ENCODE assay signal across 20 mouse cellular contexts in the genomic region with DNA sequence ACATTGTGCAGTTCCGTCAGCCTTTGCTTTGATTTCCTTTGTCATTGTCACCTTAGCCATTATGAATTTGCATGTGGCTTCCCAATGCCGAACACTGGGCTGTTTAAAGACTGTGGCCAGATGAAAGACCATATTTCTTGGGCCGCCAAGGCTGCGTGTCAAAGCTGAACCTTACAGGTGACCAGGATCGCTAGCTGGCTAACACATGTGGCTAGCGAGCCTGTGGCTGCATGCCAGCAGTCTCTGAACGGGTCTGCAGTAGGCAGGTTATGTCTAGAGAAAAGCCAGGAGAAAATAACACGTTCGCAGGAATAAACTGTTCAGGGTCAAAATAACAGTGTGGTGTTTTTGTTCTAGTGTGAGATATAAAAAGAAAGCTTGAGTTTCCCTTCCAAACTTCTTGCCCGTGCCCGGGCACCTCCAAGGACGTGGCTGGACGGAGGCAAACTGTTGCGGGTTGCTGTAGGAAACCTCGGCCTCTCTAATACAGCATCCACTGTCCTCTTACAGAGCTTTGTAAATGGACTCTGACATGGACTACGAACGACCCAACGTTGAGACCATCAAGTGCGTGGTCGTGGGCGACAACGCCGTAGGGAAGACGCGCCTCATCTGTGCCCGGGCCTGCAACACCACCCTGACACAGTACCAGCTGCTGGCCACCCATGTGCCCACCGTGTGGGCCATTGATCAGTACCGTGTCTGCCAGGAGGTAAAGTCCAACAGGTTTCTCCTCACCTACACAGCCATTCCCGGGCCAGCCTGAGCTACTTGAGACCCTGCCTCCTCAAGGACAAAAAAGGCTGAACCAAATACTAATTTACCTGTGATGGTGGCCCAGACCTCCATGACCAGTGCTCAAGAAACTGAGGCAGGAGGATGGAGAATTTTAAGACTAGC. TPM values are rescaled to one million over a fixed set of nuclear protein-coding genes. Genes with fewer than 3 reads are reported as not detected.
A peak's percentile ranks its signal among the peaks of the same experiment; 100 is the strongest.
DNase-seq lines count a peak whose midpoint lies in the region; ATAC-seq and TF ChIP-seq lines count a peak whose summit lies in the region.
"Had no signal": no experiment of that assay in that cellular context is flagged by ENCODE, and none has a peak within 500 bp of the region (broad histone marks: within the 10 kb centered on the region; RNA-seq: fewer than 3 reads in every experiment).

No protein-coding gene starts in this region.

- TF ChIP-seq CTCF in testis, adult 2 months (IDR thresholded peaks at IDR 0.05; ENCODE audit: control insufficient read depth, insufficient read depth, insufficient replicate concordance, low read depth, low read length): no peak

- H3K4me1 ChIP-seq in kidney, embryonic 14.5 days (ENCODE audit: control insufficient read depth, insufficient read depth, low read length): peaks cover 13% of the 10 kb centered on the region
- H3K4me1 ChIP-seq in testis, adult 2 months (ENCODE audit: control insufficient read depth, insufficient read depth, low read length): peaks cover 18% of the 10 kb centered on the region

- peak; percentile 69 for DNase-seq in kidney, adult 18-20 months
- no peak for DNase-seq in testis, postnatal 14 days (ENCODE audit: low spot score)
- peak; percentile 75 to 83 for DNase-seq in kidney, postnatal 36 days
- no peak for DNase-seq in urinary bladder, postnatal 4 days (ENCODE audit: low spot score in 2 of 2)
- no peak for DNase-seq in embryo, embryonic 10.5 days (ENCODE audit: low spot score)
- DNase-seq: B cell, adult 2 months; cerebellum, adult 8-10 months; gastrocnemius, postnatal 14 days; heart, postnatal 10 days; lung, postnatal 10 days; retina, postnatal 1 day; right cerebral cortex, postnatal 4 days; thymus, adult 18-20 months; thymus, postnatal 4 days had no signal

- peaks cover 9% of the 10 kb centered on the region; the same call in 1 of the 2 replicates for H3K36me3 ChIP-seq in kidney, embryonic 14.5 days (ENCODE audit: control insufficient read depth, insufficient read depth, low read length)
- H3K36me3 ChIP-seq in testis, adult 2 months (ENCODE audit: control insufficient read depth, insufficient read depth, low read length): no peaks in the 10 kb centered on the region

- H3K4me3 ChIP-seq in kidney, embryonic 14.5 days (ENCODE audit: low read length): no peak overlapping the region
- peak overlapping the region; percentile 0; the same call in 1 of the 2 replicates for H3K4me3 ChIP-seq in testis, adult 2 months (ENCODE audit: control insufficient read depth, low read depth, low read length)
- H3K4me3 ChIP-seq: forebrain, embryonic 12.5 days; liver, embryonic 15.5 days; midbrain, embryonic 13.5 days had no signal

- H3K9me3 ChIP-seq in kidney, embryonic 14.5 days (ENCODE audit: control insufficient read depth, low read length): no peaks in the 10 kb centered on the region
- H3K9me3 ChIP-seq: liver, embryonic 15.5 days; midbrain, embryonic 13.5 days had no signal

- no peak for TF ChIP-seq POLR2A in testis, adult 2 months (IDR thresholded peaks at IDR 0.05; ENCODE audit: control insufficient read depth, low read depth, low read length)

- no peak overlapping the region for H3K4me2 ChIP-seq in kidney, embryonic 14.5 days (replicated peaks; ENCODE audit: low read depth, low read length)
- H3K4me2 ChIP-seq: forebrain, embryonic 12.5 days; heart, embryonic 11.5 days; liver, embryonic 15.5 days; midbrain, embryonic 13.5 days had no signal

- no peak overlapping the region for H3K9ac ChIP-seq in kidney, embryonic 14.5 days (ENCODE audit: low read depth, low read length)
- H3K9ac ChIP-seq: forebrain, embryonic 12.5 days; liver, embryonic 15.5 days; midbrain, embryonic 13.5 days had no signal

- H3K27ac ChIP-seq in kidney, embryonic 14.5 days (ENCODE audit: low read depth, low read length): no peak overlapping the region
- peak overlapping the region; percentile 51 for H3K27ac ChIP-seq in testis, adult 2 months (ENCODE audit: control insufficient read depth, insufficient read depth, low read depth, low read length)
- H3K27ac ChIP-seq: forebrain, embryonic 12.5 days; liver, embryonic 15.5 days; midbrain, embryonic 13.5 days had no signal

- no peak for ATAC-seq in kidney, embryonic 14.5 days (ENCODE audit: low FRiP score, low TSS enrichment)
- ATAC-seq: midbrain, embryonic 13.5 days had no signal

- WGBS in kidney, embryonic 14.5 days: 83% methylated on average over 29 of the region's 29 CpGs

- no peaks in the 10 kb centered on the region for H3K27me3 ChIP-seq in kidney, embryonic 14.5 days (ENCODE audit: control insufficient read depth, insufficient read depth, low read length)
- H3K27me3 ChIP-seq in testis, adult 2 months (ENCODE audit: control insufficient read depth, insufficient read depth, low read length): no peaks in the 10 kb centered on the region
- H3K27me3 ChIP-seq: forebrain, embryonic 12.5 days; liver, embryonic 15.5 days; midbrain, embryonic 13.5 days had no signal

RNA-seq across cellular contexts. Expression of a gene that starts 35.6 kb away (rescaled TPM):
- 1.5 and 2.6 TPM in 2 replicates for polyA plus RNA-seq in kidney, embryonic 14.5 days (2014; fragmentation: Nextera tagmentation; extraction: Ambion mirVana)
- 1.4 and 1.5 TPM in 2 replicates for polyA plus RNA-seq in testis, adult 2 months (2012; rRNA removed)

Comparison
In these comparisons a context has a peak if more than half of its experiments do, and no peak if none do; other contexts are left out.
1. DNase-seq: peak in kidney, adult 18-20 months (single experiment) and kidney, postnatal 36 days (2 of 2); none in testis, postnatal 14 days (single experiment), urinary bladder, postnatal 4 days (0 of 2) and embryo, embryonic 10.5 days (single experiment).